Mouse (Mus musculus) olfactory bulb, adult 2 months (tissue): ENCODE results near the gene Prdm2. TPM values are rescaled to one million over a fixed set of nuclear protein-coding genes. Genes with fewer than 3 reads are reported as not detected.
A peak's percentile ranks its signal among the peaks of the same experiment; 100 is the strongest.

ENCODE experiments used
- H3K27ac ChIP-seq: fragments of 200-500 bp; 2 replicates; pipeline ENCODE4 v1.5.1; 2012; ENCODE audit warnings: low read depth, low read length; ENCODE audit not compliant: insufficient read depth
- H3K4me1 ChIP-seq: fragments of 200-500 bp; 2 replicates; pipeline ENCODE4 v1.6.1; 2012; ENCODE audit warnings: low read length; ENCODE audit not compliant: control insufficient read depth, insufficient read depth
- H3K4me3 ChIP-seq: fragments of 200-500 bp; 2 replicates; pipeline ENCODE4 v1.5.1; 2012; ENCODE audit warnings: mild to moderate bottlenecking, low read depth, low read length, moderate library complexity; ENCODE audit not compliant: insufficient read depth
- CTCF ChIP-seq: fragments of 200-500 bp; IDR thresholded peaks from 2 replicates; pipeline ENCODE4 v1.5.1; 2012; ENCODE audit warnings: low read depth, mild to moderate bottlenecking, low read length, moderate library complexity; ENCODE audit not compliant: insufficient read depth
- POLR2A ChIP-seq: fragments of 200-500 bp; IDR thresholded peaks from 2 replicates; pipeline ENCODE4 v1.6.1; 2012; ENCODE audit warnings: mild to moderate bottlenecking, low read depth, low read length, moderate library complexity; ENCODE audit not compliant: insufficient read depth
- WGBS: fragments of 180-500 bp; shearing (Covaris S2); methylation state at CpG from one replicate; pipeline ENCODE4 v1.1.7; 2018; 5-methylcytosine and 5-hydroxymethylcytosine counted together
- polyA plus RNA-seq: library from polyadenylated mRNA; stranded (reverse); fragments of >200 nt; gene quantifications from 2 replicates; pipeline ENCODE4 v1.2.4, GENCODE M21; 2012; ENCODE audit warnings: low replicate concordance; ENCODE audit not compliant: missing spikeins, insufficient read depth, insufficient read length

Gene Prdm2
- polyA plus RNA-seq, 1 experiment: 212 TPM

DNA sequence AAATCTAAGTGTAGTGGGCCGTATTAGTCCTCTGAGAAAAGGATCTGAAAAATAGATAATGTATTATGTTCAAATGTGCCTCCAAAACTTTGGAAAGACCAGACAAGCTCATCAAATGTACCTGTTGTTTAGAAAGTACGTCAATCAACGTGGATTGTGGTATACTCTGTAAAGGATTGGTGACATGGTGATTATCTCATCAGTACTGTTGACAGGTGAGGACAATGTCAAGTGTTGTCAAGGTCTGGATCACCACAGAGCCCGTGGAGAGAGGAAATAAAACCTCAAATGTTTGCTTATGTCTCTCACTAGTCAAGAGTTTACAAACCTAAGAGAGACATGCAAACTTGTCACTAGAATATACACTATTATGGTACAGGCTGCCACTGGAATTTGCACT is 776 bp upstream of the Prdm2 start:
- WGBS: 94% methylated on average over 4 of the region's 4 CpGs

DNA sequence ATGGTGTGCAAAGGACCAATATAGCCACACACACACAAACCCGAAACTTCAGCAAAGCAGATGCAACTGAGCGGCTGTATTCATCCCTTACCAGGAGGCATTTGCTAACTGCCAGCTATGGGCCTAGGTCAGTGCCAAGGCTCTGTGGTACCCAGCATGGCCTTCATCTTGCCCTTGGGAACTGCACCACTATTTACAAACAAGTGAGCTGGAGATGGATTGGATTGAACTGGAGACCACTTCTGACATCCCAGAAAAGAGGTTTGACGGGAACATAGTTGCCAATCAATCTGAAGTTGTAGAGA is 332 bp upstream of the Prdm2 start:
- peak overlapping the region; percentile 43 for H3K27ac ChIP-seq

More for the DNA sequence above, 776 bp upstream of the Prdm2 start:
- no peak overlapping the region for H3K27ac ChIP-seq
- peaks cover 12% of the 10 kb centered on the region; the same call in 1 of the 2 replicates for H3K4me1 ChIP-seq
- no peak overlapping the region for H3K4me3 ChIP-seq
- TF ChIP-seq POLR2A: no peak
- no peak for TF ChIP-seq CTCF

DNA sequence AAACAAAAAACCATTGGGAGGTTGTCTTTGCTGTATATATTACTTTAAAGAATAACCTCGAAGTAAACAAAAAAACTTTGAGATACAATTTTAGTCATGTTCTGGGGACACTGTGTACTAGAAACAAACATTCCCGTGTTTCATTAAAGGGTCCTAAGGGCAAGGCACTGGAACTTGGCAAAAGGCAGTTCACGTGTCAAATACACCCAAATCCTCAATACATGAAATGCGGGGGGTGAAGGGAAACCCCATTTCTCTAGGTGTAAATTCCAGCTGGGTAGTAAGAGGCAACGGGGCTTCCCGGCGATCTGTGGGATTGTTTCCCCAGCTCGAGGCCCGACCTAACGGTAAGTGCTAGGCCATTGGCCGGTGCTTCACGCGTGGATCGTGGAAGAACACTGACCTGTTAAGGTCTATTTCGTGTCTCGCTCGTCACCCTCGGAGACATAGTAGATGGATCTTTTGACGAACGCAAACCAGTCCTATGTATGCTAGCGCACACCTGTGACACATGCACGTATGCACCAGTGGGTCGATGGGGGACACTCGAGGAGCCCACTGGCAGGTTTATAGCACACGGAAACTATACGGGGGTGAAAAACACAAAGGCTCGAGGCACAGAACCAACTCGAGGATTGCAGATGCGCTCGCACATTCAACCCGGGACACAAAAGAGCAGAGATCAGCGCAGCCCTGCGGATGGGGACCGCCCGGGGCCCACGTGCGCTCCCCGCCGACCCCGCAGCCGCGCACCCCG is 1.0 kb downstream of the Prdm2 start:
- Histone ChIP-seq H3K4me1 (peaks cover 10% of the 10 kb centered on the region; the same call in 1 of the 2 replicates), H3K27ac (0 out of 2 replicates have a peak overlapping the region, but pooled peaks have one; percentile 13), H3K4me3 (peak overlapping the region; percentile 72)
- TF ChIP-seq CTCF (no peak), POLR2A (no peak)
- 6% methylated on average over 43 of the region's 43 CpGs for WGBS

More for the DNA sequence above, 332 bp upstream of the Prdm2 start:
- Histone ChIP-seq H3K4me3 (0 out of 2 replicates have a peak overlapping the region, but pooled peaks have one; percentile 72), H3K4me1 (peaks cover 12% of the 10 kb centered on the region; the same call in 1 of the 2 replicates)
- no peak for TF ChIP-seq POLR2A
- TF ChIP-seq CTCF: no peak
- 98% methylated on average over 3 of the region's 3 CpGs for WGBS

DNA sequence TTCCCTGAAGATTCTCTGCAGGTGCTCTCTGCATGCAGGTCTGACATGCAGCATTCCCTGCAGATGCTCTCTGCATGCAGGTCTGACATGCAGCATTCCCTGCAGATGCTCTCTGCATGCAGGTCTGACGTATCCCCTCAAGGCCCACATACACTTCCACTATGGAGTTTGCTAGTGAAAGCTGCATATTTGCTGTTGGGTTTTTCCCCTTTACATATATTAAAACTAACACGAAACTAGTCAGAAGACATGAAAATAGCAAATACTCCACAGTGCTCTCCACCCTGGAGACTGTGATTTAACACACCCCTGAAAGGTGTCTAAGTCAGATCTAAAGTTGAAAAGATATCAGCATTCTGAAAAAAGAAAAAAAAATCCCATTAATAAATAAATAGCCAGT is 2.8 kb downstream of the Prdm2 start:
- TF ChIP-seq CTCF (no peak), POLR2A (no peak)
- peaks cover 10% of the 10 kb centered on the region; the same call in 1 of the 2 replicates for H3K4me1 ChIP-seq
- no peak overlapping the region for H3K27ac ChIP-seq
- 74% methylated on average over 2 of the region's 2 CpGs for WGBS
- H3K4me3 ChIP-seq: no peak overlapping the region

- no peaks in the 10 kb centered on the region for H3K4me1 ChIP-seq
- TF ChIP-seq POLR2A: no peak
- TF ChIP-seq CTCF: no peak
- no peak overlapping the region for H3K27ac ChIP-seq
- no peak overlapping the region for H3K4me3 ChIP-seq
- 87% methylated on average over 3 of the region's 3 CpGs for WGBS
Observed at GRCm38 (mm10) chr4:143202653-143203052, 10.1 kb downstream of the Prdm2 start.

DNA sequence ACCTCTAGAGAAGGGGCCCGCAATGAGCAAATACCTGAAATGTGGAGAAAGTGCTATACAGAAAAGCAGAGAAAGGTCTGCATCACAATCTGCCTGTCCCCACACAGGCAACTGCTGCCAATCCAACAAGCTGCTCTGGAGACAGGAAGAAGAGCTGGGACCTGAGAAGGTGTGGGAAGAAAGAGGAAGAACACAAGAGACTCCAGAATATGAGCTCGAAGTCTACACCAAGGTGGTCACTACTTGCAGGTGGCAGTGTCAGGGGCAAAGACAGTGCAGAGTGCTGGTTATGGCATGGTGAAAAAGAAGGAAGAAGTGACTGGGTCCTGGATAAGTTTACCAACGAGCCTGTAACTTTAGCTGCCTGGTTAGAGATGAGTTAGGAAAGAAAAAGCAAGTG is 14.4 kb downstream of the Prdm2 start:
- Histone ChIP-seq H3K27ac (no peak overlapping the region), H3K4me1 (no peaks in the 10 kb centered on the region), H3K4me3 (no peak overlapping the region)
- WGBS: 84% methylated on average over 3 of the region's 3 CpGs
- no peak for TF ChIP-seq CTCF
- TF ChIP-seq POLR2A: no peak

DNA sequence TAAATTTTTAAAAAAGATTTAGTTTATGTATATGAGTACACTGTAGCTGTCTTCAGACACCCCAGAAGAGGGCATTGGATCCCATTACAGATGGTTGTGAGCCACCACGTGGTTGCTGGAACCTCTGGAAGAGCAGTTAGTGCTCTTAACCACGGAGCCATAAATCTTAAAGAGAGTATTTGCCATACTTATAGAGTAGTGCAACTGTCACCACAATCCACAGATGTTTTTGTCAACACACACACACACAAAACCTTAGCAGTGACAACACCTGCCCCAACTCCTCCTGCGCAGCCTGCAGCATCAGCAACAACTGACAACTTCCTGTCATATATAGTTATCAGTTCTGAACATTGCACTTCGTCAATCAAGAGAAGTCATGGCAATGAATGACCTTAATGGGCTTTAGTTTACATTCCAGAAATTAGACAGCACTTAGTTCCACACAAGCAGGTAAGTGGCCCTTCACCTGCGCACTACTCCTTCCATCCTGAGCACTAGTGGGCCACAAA is 14.9 kb downstream of the Prdm2 start:
- no peak for TF ChIP-seq POLR2A
- TF ChIP-seq CTCF: no peak
- 88% methylated on average over 5 of the region's 5 CpGs for WGBS
- H3K4me3 ChIP-seq: no peak overlapping the region
- no peaks in the 10 kb centered on the region for H3K4me1 ChIP-seq
- H3K27ac ChIP-seq: no peak overlapping the region

DNA sequence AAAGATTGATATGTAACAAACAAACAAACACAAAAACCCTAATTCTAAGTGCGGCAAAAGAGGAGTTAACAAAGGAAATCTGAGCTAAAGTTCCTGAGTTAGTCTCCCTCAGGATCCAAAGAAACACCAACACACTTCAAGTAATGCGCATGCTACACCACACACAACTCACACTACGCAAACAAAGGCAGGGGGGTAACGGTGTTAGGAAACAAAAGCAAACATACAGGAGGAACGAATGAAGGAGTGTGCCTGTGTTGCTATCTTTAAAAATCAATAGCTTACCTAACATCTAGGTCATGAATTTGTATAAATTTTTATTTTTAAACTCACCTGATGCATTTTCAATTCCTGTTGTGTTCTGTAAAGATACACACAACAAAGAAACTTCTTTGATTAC is 18.5 kb downstream of the Prdm2 start:
- 74% methylated on average over 5 of the region's 5 CpGs for WGBS
- Histone ChIP-seq H3K4me1 (peaks cover 10% of the 10 kb centered on the region), H3K27ac (no peak overlapping the region), H3K4me3 (no peak overlapping the region)
- TF ChIP-seq CTCF (no peak), POLR2A (no peak)

GRCm38 (mm10) chr4:143193164-143193563 is 19.6 kb downstream of the Prdm2 start:
- H3K27ac ChIP-seq: no peak overlapping the region
- peaks cover 10% of the 10 kb centered on the region for H3K4me1 ChIP-seq
- TF ChIP-seq POLR2A: no peak
- no peak for TF ChIP-seq CTCF
- 77% methylated on average over 6 of the region's 6 CpGs for WGBS
- no peak overlapping the region for H3K4me3 ChIP-seq

- WGBS: 84% methylated on average over 3 of the region's 3 CpGs
- Histone ChIP-seq H3K27ac (no peak overlapping the region), H3K4me1 (peaks cover 10% of the 10 kb centered on the region), H3K4me3 (no peak overlapping the region)
- TF ChIP-seq POLR2A (no peak), CTCF (no peak)
Observed at GRCm38 (mm10) chr4:143191783-143192182, 21.0 kb downstream of the Prdm2 start.
